Mouse (Mus musculus): ENCODE measurements around the gene Tmem121b.

- TF ChIP-seq CTCF (IDR thresholded peaks at IDR 0.05; ENCODE audit: control insufficient read depth, insufficient read depth, insufficient replicate concordance, low read depth, low read length) (no peak), POLR2A (IDR thresholded peaks at IDR 0.05; ENCODE audit: control insufficient read depth, low read depth, low read length) (no peak)
Observed at GRCm38 (mm10) chr6:120465393-120465792, 28.2 kb downstream of the Tmem121b start.
